Mouse (Mus musculus): Measurements from ENCODE around the gene Gm26566.
"Not testable (repeated sequence)": the region's sequence is repeated elsewhere in the genome, so short reads cannot be mapped to it uniquely, and the experiment has no call there.

Gm26566 gene

DNA sequence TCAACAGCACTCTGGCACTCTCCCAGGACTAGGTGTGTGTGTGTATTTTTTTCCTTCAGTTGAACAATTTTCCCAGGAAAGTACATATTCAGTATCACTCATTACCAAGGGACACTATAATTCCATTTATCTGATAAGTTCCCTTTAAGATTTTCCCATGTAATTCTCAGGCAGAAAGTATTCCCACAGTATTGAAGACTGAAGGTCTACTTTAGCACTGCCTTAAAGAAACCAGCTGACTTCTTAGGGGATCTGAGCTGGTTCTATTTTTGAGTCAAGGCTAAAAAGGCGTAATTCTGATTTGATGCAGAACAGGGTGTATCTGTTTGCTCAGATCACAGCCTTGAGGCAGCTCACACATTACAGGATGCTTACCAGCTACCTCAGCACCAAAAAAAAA is 2.9 kb upstream of the Gm26566 start:
- ChIA-PET POLR2A (interaction anchor here in 2 of 4 experiments (1.1 to 1.2 kb wide), 2 partner anchors 10 to 13 kb away, joined by 3 read pairs; no protein-coding TSS in a partner anchor), CTCF (interaction anchor here in 2 of 4 experiments (0.5 to 0.7 kb wide), 2 partner anchors 65 to 134 kb away, joined by 10 to 14 read pairs; no protein-coding TSS in a partner anchor)

DNA sequence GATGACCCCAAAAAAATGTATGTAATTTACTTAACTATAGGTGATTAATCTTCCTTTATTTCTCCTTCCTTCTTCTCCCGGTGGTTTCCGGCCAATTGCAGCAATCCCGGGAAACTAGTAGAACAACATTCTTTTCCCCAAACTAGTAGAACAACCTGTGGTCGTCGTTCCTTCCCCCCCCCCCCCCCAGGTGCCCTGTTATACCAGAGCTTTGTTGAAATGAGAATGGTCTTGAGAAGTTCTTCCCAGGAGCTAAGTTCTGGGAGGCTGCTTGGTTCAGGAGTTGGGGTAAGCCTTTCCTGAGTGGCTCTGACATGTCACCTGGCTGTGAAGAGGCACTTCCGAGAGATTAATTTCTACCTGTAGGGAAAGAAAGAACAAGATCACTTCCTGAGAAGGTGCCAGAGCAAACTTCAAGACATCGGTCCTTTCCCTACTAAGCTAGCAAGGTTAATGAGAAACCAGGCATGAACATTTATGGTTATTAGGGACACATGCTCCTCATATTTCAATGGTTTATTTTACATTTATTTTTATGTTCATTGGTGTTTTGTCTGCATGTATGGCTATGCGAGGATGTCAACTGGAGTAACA is 2.0 kb downstream of the Gm26566 start:
- CTCF ChIA-PET, result interaction anchor here in 1 of 4 experiments (0.7 kb wide), 1 partner anchor 22 kb away, joined by 10 read pairs; no protein-coding TSS in a partner anchor
- POLR2A ChIA-PET, result interaction anchor here in 2 of 4 experiments (0.6 to 1.8 kb wide), 4 partner anchors 15 to 584 kb away, joined by 3 to 8 read pairs (median 4); partner anchors contain the start of gene Gm13283 (in 1 of the 2)

DNA sequence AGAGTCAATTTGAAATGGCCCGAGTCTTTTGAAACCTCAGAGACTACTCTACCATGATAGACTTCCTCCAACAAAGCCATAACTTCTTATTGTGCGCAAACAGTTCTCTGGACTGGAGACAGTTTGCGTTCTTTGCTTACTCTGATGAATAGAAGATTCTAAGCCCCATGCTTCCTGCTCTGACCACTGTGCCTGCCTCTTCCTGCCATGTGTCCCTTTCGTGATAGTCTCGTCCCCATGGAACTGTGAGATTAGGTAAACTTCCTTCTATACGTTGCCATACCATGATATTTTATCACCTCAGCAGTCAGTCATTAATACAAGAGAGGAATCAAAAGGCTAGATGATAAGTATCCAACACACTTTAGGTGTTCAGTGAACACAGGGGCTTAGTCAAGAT is 5.1 kb downstream of the Gm26566 start:
- POLR2A ChIA-PET, result no interaction called here
- CTCF ChIA-PET, result interaction anchor here in 3 of 4 experiments (0.6 to 1.0 kb wide), 4 partner anchors 30 to 1923 kb away, joined by 3 to 5 read pairs (median 4); no protein-coding TSS in a partner anchor

DNA sequence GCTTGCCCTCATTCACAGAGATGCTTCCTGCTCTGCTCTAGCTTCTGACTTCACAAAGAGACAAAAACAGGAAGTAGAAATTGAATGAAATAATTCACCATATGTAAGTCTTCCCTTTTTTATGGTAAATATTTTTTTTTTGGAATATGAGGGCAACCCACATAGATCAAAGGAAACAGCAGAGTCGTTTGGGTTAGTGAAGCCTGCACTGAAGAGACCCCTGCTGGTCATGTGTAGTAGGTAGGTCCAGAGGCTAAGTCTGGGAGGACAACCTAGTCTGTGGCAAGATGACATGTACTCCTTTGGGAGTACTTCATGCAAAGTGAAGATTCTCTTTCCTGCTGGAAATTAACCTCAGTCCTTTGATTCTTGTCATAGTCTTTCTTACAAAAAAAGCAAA is 5.7 kb downstream of the Gm26566 start:
- ChIA-PET CTCF (interaction anchor here in 2 of 4 experiments (0.6 to 0.7 kb wide), 3 partner anchors 31 to 1924 kb away, joined by 3 to 5 read pairs (median 4); no protein-coding TSS in a partner anchor), POLR2A (no interaction called here)

DNA sequence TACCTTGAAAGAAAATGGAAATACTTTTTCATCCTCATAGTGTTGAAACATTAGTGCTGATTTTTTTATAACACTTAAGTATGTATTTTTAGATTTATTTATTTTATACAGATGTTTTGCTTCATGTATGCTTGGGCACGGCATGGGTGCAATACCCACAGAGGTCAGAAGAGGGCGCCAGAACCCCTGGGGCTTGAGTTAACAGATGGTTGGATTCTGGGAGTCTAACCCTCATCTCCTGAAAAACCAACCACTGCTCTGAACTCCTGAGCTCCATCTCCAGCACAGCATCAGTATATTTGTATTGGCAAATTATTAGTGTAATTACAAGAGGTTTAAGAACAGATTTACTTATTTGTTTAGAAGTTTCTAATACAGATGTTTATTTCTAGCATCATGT is 16.9 kb downstream of the Gm26566 start:
- ChIA-PET CTCF (interaction anchor here in 3 of 4 experiments (0.5 to 1.0 kb wide), 4 partner anchors 17 to 784 kb away, joined by 3 to 4 read pairs (median 3); no protein-coding TSS in a partner anchor), POLR2A (interaction anchor here in 1 of 4 experiments (0.9 kb wide), 1 partner anchor 15 kb away, joined by 3 read pairs; no protein-coding TSS in a partner anchor)

DNA sequence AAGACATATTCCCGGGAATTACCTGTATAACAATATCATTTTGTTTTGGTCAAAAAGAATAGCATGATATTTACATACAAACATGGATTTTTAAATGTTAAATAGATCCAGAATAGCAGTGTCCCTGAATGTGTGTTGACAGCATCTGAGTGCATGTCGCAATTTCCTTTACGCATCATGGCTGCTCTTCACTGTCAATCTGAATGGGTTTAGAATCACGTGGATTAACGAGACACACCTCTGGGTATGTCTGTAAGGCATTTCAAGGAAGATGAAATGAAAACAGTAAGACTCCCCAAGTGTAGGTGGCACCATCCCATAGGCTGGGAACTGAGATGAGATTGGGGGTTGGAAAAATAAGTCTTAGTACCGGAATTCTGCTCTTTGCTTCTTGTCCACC is 17.4 kb downstream of the Gm26566 start:
- ChIA-PET CTCF (interaction anchor here in 3 of 4 experiments (0.5 to 1.0 kb wide), 4 partner anchors 18 to 785 kb away, joined by 3 to 4 read pairs (median 3); no protein-coding TSS in a partner anchor), POLR2A (interaction anchor here in 1 of 4 experiments (0.9 kb wide), 1 partner anchor 16 kb away, joined by 3 read pairs; no protein-coding TSS in a partner anchor)

DNA sequence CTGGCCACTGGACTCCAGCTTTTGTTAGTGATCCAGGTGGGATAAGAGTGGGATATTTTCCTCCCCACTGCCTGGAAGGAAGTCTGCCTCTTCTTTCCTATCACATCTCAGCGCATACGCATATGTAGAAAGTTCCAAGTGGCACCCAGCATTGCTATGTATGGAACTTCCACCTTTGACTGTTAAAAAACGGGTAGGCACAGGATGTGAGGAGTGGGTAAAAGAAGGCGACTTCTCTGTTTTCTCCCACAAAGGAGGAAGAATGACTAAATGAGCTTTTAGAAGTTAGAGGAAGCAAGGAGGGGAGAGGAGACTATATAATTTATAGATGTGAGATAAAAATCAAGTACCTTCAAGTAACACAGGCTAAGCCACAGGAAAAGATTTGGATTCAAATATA is 19.8 kb downstream of the Gm26566 start:
- ChIA-PET POLR2A (no interaction called here), CTCF (no interaction called here)

DNA sequence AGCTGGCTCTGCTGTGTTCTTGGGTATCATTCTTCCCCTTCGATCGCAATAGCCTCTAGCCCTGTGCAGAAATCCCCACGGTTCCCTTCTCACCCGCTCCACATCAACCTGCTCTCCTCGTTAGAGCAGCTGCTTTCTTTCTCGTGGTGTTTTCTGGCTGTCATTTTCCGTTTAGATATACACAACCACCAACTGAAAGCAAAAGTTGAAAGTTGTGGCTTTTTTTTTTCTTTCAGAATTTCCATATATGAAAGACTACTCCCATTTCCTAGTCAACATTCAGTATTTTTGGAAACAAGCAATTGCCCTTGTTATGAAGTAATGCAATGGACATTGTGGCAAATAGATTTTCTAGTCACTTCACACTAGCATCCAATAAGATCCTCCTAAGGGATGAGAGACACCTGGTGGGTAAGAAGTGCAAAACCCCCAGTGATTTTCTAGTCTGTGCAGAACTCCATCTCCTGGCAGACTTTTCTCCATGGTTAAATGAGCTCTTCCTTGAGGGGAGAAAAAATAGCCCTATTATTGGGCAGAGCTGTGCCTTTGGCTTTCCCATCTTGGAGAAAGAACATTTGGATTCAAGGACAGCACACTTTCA is 21.3 kb downstream of the Gm26566 start:
- ChIA-PET POLR2A (no interaction called here), CTCF (interaction anchor here in 3 of 4 experiments (0.9 to 2.1 kb wide), 5 partner anchors 20 to 124 kb away, joined by 3 to 9 read pairs (median 4); partner anchors contain the start of gene Klhl9 (in 1 of the 3))

DNA sequence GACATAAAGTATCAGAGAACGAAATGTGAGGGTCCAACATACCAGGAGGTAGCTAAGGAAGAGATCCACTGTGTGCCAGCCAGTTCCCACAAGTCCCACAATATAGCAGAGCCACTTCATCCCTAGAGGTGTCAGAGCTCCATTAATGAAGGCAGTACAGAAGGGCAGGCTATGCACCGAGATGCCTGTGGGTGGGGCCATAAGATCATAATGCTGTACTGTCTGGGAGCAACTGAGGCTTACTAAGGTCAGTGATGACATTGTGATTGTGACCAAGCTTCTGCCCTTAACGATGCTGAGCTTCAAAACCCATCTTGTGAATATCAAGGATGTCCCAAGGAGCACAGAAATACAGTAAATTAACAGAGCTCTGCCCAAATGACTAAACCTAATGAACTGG is 22.6 kb downstream of the Gm26566 start:
- ChIA-PET POLR2A (interaction anchor here in 1 of 4 experiments (1.1 to 1.7 kb wide), 2 partner anchors 10 to 22 kb away, joined by 3 to 8 read pairs; partner anchors contain the start of gene Klhl9), CTCF (interaction anchor here in 3 of 4 experiments (0.9 to 2.1 kb wide), 6 partner anchors 10 to 123 kb away, joined by 3 to 9 read pairs (median 4); partner anchors contain the start of gene Gm13271 (in 1 of the 3))

DNA sequence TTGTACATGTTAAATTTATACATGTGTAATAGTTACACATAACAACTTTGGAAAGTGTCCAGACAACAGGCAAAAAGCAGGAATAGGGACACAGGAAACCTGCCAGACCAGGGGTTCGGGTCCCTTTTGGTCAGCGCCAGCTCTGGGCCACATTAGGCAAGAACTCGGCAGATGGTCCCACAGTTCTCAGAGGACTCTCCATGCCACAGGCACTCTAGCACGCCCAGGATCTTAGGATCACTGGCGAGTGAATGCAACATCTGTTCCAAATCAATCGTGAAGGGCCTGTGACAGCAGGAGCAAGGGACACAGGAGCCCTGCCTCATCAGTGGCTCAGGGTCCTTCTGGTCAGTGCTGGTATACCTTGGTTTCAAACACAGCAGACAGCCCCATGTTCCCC is 28.3 kb downstream of the Gm26566 start:
- POLR2A ChIA-PET, result no interaction called here
- CTCF ChIA-PET, result no interaction called here

DNA sequence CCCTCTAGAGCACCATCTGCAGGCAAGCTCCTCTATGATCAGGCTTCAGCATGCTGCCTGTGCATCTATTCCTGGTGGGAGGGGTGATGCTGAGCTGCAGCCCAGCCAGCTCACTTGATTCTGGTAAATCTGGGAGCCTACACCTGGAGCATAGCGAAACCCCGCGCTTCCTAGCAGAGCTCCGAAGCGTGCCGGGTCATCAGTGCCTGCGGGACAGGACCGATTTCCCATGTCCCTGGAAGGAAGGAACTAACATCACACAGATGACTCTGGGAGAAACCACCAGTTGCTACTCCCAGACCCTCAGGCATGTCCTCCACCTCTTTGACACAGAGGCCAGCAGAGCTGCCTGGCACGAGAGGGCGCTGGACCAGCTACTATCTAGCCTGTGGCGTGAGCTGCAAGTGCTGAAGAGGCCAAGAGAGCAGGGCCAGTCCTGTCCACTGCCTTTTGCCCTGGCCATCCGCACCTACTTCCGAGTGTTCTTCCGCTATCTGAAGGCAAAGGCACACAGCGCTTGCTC is 33.3 kb downstream of the Gm26566 start, which contains the start of gene Gm13271:
Gm13271 (plus strand) TSS at position 51 of the 523 bp plus-strand sequence.
- CTCF ChIA-PET, result interaction anchor here in 1 of 4 experiments (0.9 kb wide), 1 partner anchor 11 kb away, joined by 4 read pairs; no protein-coding TSS in a partner anchor
- POLR2A ChIA-PET, result interaction anchor here in 1 of 4 experiments (1.1 to 1.2 kb wide), 2 partner anchors 10 to 183 kb away, joined by 3 read pairs; no protein-coding TSS in a partner anchor

DNA sequence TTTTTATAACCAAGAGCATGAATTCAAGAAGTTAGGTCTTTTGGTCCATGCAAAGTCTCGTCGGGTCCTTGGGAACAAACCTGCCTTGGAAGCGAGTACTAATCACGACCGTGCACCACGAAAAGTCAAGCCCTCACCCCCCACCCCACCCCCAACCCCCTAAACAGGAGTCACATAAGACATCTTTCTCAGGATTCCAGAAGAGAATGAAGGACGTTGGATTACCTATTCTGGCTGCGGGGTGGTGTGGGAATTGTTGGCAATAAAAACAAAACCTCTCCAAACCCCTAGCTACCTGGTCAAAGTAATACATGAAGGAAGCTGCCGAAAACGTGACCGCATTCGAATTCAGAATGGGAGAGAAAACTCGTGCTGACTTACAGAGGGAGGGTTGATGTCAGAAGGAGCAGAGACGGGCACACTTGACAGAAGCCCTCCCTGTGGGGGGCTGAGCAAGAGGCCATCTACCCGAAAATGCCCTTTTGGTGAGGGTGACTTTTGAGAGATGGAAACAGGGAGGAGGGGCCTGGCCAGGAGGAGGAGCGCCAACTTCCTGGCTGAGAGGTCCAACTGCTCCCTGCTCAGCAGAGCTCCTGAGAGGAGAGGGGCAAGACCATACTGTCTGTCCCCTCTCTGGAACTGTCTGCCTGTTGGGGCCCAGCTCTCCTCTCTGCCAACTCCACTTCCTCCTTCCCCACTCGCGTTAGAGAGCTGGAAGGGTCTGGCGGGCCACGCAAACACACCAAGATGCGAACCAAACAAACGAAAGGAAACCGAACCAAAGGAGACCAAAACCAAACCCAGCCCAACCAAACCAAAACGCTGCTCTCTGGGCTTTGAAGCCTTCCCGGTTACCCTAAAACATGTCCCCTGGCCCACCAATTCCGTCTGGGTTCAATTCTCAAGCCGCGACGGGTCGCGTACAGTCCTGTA is 35.2 kb downstream of the Gm26566 start:
- ChIA-PET CTCF (interaction anchor here in 2 of 4 experiments (0.6 to 1.4 kb wide), 6 partner anchors 22 to 550 kb away, joined by 3 to 5 read pairs (median 3); no protein-coding TSS in a partner anchor), POLR2A (interaction anchor here in 2 of 4 experiments (0.7 kb wide), 2 partner anchors 375 to 388 kb away, joined by 3 to 5 read pairs; no protein-coding TSS in a partner anchor)

DNA sequence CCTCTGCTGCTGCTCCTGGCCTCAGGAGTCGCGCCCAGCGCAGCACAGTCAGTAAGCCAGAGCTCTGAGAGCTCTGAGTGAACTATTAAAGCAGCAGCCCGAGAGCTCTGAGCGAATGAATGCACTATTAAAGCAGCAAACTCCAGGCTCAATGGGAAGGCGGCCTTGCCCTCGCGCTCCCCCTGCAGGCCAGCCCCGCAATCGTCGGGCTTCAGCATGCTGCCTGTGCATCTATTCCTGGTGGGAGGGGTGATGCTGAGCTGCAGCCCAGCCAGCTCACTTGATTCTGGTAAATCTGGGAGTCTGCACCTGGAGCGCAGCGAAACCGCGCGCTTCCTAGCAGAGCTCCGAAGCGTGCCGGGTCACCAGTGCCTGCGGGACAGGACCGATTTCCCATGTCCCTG is 36.0 kb downstream of the Gm26566 start:
- CTCF ChIA-PET, result interaction anchor here in 2 of 4 experiments (0.6 to 1.4 kb wide), 7 partner anchors 23 to 549 kb away, joined by 3 to 5 read pairs (median 3); no protein-coding TSS in a partner anchor

DNA sequence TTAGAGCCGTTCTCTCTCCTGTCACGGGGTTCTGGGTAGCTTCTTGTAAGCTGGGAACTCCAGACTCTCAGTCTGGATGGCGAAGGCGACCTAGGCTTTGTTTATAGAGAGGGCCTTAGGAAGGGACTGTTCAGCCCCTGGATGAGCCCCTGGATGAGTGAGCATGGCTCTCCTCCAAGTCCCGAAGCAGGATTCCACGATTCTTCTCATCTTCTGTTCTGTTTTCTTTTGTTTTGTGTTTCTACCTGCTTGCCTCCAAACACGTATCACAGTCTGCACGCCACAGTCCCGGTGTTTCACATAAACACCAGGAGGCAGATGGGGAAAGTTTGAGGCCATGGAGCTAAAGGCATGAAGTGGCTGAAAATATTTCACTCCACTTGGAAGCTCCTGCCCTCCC is 37.1 kb downstream of the Gm26566 start:
- CTCF ChIA-PET, POLR2A ChIA-PET: not testable (repeated sequence)

More for the DNA sequence above, 36.0 kb downstream of the Gm26566 start:
- POLR2A ChIA-PET, result not testable (repeated sequence)

DNA sequence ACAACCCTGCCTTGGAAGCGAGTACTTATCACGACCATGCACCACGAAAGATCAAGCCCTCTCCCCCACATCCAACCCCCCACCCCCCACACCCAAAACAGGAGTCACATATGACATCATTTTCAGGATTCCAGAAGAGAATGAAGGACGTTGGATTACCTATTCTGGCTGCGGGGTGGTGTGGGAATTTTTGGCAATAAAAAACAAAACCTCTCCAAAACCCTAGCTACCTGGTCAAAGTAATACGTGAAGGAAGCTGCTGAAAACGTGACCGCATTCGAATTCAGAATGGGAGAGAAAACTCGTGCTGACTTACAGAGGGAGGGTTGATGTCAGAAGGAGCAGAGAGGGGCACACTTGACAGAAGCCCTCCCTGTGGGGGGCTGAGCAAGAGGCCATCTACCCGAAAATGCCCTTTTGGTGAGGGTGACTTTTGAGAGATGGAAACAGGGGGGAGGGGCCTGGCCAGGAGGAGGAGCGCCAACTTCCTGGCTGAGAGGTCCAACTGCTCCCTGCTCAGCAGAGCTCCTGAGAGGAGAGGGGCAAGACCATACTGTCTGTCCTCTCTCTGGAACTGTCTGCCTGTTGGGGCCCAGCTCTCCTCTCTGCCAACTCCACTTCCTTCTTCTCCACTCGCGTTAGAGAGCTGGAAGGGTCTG is 38.1 kb downstream of the Gm26566 start, which contains the start of gene Gm13283:
Gm13283 (plus strand) TSS at position 510 of the 659 bp plus-strand sequence.
- CTCF ChIA-PET, result not testable (repeated sequence)
- POLR2A ChIA-PET, result interaction anchor here in 1 of 4 experiments (0.6 kb wide), 1 partner anchor 36 kb away, joined by 3 read pairs; no protein-coding TSS in a partner anchor

DNA sequence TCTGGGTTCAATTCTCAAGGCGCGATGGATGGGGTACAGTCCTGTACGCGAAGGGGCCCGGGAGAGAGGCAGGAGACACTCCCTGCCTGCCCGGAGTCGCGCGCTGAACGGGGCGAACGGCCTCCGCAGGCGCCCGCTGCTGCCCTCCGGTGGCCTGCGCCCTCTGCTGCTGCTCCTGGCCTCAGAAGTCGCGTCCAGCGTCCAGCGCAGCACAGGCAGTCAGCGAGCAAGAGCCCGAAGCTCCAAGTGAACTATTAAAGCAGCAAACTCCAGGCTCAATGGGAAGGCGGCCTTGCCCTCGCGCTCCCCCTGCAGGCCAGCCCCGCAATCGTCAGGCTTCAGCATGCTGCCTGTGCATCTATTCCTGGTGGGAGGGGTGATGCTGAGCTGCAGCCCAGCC is 38.8 kb downstream of the Gm26566 start:
- CTCF ChIA-PET, POLR2A ChIA-PET: not testable (repeated sequence)

DNA sequence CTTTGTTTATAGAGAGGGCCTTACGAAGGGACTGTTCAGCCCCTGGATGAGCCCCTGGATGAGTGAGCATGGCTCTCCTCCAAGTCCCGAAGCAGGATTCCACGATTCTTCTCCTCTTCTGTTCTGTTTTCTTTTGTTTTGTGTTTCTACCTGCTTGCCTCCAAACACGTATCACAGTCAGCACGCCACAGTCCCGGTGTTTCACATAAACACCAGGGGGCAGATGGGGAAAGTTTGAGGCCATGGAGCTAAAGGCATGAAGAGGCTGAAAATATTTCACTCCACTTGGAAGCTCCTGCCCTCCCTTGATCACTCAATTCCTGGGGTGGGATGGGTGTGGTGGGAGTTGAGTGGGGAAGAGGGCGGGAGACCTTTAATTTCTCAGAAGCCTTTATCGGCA is 40.2 kb downstream of the Gm26566 start:
- CTCF ChIA-PET, result interaction anchor here in 1 of 4 experiments (1.1 kb wide), 1 partner anchor 23 kb away, joined by 3 read pairs; no protein-coding TSS in a partner anchor
- POLR2A ChIA-PET, result not testable (repeated sequence)
